Mouse (Mus musculus): ENCODE results near the gene Trabd2b. TPM values are rescaled to one million over a fixed set of nuclear protein-coding genes. Genes with fewer than 3 reads are reported as not detected.

Gene Trabd2b
- polyA plus RNA-seq, 1 experiment from 2014 or later = 1.6 TPM

DNA sequence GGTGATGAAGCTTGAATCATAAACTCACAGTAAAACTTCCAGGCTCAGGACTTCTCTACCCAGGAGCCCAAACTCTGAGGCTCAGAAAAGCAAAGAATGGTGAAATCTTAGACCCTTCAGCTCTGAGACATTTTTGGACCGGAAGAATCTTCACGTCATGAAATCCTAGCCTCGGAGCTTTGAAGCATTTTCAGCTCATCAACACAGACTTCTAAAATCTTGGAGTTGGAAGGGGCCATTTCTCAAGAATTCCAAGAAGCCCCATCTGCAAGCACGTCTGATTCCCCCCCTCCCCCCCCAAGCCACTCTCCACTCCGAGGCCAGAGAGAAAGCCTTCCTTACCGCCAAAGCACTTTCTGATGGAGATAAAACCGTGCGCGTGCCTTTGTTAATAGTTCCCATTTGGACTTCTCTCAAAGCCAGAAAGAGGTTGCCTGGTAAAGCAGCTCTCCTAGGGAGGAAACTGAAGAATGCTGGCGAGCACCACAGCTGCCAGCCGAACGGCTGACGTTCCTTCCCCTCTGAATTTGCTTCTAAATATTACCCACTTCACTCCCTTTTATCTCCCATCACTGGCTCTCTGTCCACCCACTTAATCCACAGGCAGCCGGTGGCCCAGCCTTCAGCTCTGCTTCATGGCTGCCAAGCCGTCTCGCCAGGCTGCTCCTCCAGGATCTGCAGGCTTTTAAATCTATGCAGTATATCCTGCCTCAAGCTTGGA lies 9.6 kb downstream of the Trabd2b start:
- H3K36me3 ChIP-seq = no peaks in the 10 kb centered on the region
- 26% methylated on average over 16 of the region's 16 CpGs for WGBS
- peak overlapping the region; percentile 31; the same call in 1 of the 2 replicates for H3K4me2 ChIP-seq (replicated peaks)
- H3K9ac ChIP-seq = no peak overlapping the region
- H3K27me3 ChIP-seq = no peaks in the 10 kb centered on the region
- H3K4me1 ChIP-seq = peaks cover 12% of the 10 kb centered on the region; the same call in 1 of the 2 replicates
- ATAC-seq (ENCODE audit: insufficient number of reproducible peaks, insufficient read depth, low FRiP score, low TSS enrichment) = 0 out of 2 replicates have a peak, but pooled peaks have one; percentile 38
- no peak overlapping the region for H3K4me3 ChIP-seq
- no peaks in the 10 kb centered on the region for H3K9me3 ChIP-seq
- H3K27ac ChIP-seq = peak overlapping the region; percentile 80

DNA sequence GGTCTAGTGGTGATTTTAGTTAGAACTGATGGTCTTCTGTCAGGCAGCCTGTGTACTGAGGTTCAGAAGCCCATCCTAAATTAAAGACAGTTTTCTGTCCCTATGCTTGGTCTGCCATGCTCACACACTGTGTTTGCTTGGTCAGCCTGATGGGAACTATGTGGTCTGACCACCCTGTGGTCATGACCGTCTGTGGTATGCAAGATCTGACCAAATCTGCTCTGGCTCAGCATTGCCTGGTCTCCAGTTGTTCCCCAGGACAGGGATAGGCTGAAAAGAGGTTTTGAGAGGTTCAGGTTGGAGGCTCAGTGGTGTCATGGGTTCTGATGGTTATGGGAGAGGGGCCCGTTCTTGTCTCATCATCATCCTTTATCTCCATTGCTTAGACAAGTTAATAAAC lies 13.6 kb downstream of the Trabd2b start:
- no peak overlapping the region for H3K27ac ChIP-seq
- H3K4me2 ChIP-seq (replicated peaks) = no peak overlapping the region
- no peak overlapping the region for H3K4me3 ChIP-seq
- H3K4me1 ChIP-seq = peaks cover 13% of the 10 kb centered on the region; the same call in 1 of the 2 replicates
- no peaks in the 10 kb centered on the region for H3K27me3 ChIP-seq
- H3K9me3 ChIP-seq = no peaks in the 10 kb centered on the region
- ATAC-seq (ENCODE audit: insufficient number of reproducible peaks, insufficient read depth, low FRiP score, low TSS enrichment) = no peak
- H3K36me3 ChIP-seq = no peaks in the 10 kb centered on the region
- WGBS = 83% methylated on average over 2 of the region's 2 CpGs
- no peak overlapping the region for H3K9ac ChIP-seq

DNA sequence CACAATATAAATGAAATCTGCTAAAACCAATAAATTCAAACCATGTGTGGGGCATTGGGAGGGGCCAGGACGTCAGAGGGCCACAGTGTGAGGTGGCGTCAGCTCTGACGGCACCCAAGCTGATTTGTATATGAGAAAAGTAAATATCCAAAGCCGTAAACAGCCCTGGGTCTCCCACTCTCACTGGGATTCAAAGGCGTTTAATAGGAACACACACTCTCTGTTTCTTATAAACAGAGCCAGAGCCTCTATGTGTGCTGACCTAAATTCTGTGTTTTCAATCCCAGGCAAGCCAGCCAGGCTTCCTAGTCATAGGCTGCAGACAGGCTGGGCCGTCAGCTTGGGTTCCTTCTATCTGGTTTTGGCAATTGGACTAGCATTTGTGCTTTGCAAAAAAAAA lies 16.6 kb downstream of the Trabd2b start:
- no peak for ATAC-seq (ENCODE audit: insufficient number of reproducible peaks, insufficient read depth, low FRiP score, low TSS enrichment)
- Histone ChIP-seq H3K4me1 (peaks cover 9% of the 10 kb centered on the region; the same call in 1 of the 2 replicates), H3K27ac (no peak overlapping the region), H3K9me3 (no peaks in the 10 kb centered on the region), H3K36me3 (no peaks in the 10 kb centered on the region), H3K27me3 (no peaks in the 10 kb centered on the region), H3K9ac (no peak overlapping the region), H3K4me3 (no peak overlapping the region), H3K4me2 (replicated peaks) (no peak overlapping the region)
- 29% methylated on average over 6 of the region's 6 CpGs for WGBS

DNA sequence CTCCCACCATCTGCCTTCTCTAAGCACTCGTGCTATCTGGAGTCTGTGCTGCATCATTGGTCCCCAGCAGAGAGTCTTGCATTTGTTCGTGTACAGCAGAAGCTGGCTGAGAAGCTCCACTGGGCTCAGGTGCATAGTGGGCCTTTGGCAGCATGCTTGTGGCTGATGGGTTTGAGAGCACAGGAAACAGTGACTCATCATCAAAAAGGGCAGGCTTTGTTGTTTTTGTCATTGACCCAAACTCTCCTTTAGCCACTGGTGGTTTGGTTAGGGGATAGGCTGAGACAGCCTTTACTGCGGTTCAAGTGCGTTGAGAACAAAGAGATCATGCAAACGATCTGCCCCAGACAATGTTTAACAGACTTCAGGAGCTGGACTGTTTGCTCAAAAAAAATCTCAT lies 19.3 kb downstream of the Trabd2b start:
- ATAC-seq (ENCODE audit: insufficient number of reproducible peaks, insufficient read depth, low FRiP score, low TSS enrichment) = no peak
- no peak overlapping the region for H3K4me3 ChIP-seq
- no peak overlapping the region for H3K4me2 ChIP-seq (replicated peaks)
- H3K9me3 ChIP-seq = no peaks in the 10 kb centered on the region
- H3K4me1 ChIP-seq = peaks cover 9% of the 10 kb centered on the region; the same call in 1 of the 2 replicates
- no peak overlapping the region for H3K9ac ChIP-seq
- WGBS = 62% methylated on average over 5 of the region's 5 CpGs
- no peaks in the 10 kb centered on the region for H3K36me3 ChIP-seq
- no peak overlapping the region for H3K27ac ChIP-seq
- no peaks in the 10 kb centered on the region for H3K27me3 ChIP-seq

DNA sequence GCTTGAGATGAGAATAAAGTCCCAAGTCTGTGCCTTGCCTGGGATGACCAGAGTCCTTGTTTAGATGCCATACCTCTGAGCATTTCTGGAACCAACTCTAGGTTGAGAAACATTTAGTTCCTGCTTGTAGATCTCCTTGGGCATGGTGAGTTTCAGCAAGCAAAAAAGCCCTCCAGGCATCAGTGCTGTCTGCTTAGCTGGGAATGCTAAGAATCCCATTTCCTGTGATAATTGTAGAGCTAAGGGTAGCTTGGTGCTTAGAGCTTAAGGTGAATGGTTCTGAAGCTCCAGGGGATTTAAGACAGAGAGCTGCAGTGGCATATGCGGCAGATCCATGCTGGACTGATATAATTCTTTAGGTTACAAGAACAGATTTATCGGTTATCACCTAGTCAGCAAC lies 26.2 kb downstream of the Trabd2b start:
- 81% methylated on average over 2 of the region's 2 CpGs for WGBS
- Histone ChIP-seq H3K9me3 (no peaks in the 10 kb centered on the region), H3K4me1 (no peaks in the 10 kb centered on the region)

DNA sequence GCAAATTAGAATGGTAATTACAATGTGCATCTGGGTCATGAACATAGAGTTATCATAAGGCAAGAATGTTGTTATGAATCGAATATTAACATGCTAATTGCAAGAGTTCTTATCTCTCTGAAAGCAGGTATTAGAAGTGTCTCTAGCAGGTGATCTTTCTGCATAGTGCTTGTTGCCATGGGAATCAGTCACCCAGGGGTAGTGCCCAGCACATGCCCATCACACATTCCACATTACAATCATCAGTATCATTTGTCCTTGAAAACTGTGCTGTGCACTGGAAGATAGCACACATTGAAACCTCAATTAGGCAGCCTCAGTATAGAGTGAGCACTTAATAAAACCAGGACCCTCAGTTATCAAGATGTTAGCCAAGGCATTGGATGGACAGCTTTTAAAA lies 26.9 kb downstream of the Trabd2b start:
- Histone ChIP-seq H3K4me2 (replicated peaks) (no peak overlapping the region), H3K4me3 (no peak overlapping the region), H3K9ac (no peak overlapping the region), H3K9me3 (no peaks in the 10 kb centered on the region), H3K4me1 (no peaks in the 10 kb centered on the region), H3K27me3 (no peaks in the 10 kb centered on the region), H3K36me3 (no peaks in the 10 kb centered on the region), H3K27ac (no peak overlapping the region)
- 84% methylated on average over 1 of the region's 1 CpGs for WGBS
- ATAC-seq (ENCODE audit: insufficient number of reproducible peaks, insufficient read depth, low FRiP score, low TSS enrichment) = no peak

More for the DNA sequence above, 26.2 kb downstream of the Trabd2b start:
- no peak overlapping the region for H3K27ac ChIP-seq
- H3K27me3 ChIP-seq = no peaks in the 10 kb centered on the region
- no peaks in the 10 kb centered on the region for H3K36me3 ChIP-seq
- no peak overlapping the region for H3K4me2 ChIP-seq (replicated peaks)
- H3K4me3 ChIP-seq = no peak overlapping the region
- ATAC-seq (ENCODE audit: insufficient number of reproducible peaks, insufficient read depth, low FRiP score, low TSS enrichment) = no peak
- H3K9ac ChIP-seq = no peak overlapping the region

DNA sequence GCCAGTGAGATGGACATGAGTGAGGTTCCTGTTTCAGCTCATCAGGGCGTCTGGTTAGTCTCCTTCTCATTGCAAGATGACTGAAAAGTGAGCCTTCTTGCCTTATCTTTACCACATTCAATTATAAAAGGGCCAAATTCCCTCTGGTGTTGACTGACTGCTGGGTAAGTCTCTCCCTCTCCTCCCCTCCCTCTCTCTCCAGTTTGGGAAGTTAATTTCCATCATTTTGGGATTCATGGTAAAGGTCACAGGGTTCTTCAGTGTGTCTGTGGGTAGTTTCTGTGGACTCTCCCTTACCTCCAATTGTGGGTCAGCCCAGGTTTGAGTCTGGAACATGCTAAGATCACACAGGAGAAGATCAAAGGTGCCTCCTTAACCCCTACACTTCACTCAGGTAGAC lies 28.2 kb downstream of the Trabd2b start:
- H3K4me1 ChIP-seq = no peaks in the 10 kb centered on the region
- 68% methylated on average over 1 of the region's 1 CpGs for WGBS
- H3K27ac ChIP-seq = no peak overlapping the region
- no peaks in the 10 kb centered on the region for H3K36me3 ChIP-seq
- no peaks in the 10 kb centered on the region for H3K9me3 ChIP-seq
- no peak overlapping the region for H3K9ac ChIP-seq
- H3K27me3 ChIP-seq = no peaks in the 10 kb centered on the region
- no peak for ATAC-seq (ENCODE audit: insufficient number of reproducible peaks, insufficient read depth, low FRiP score, low TSS enrichment)
- H3K4me3 ChIP-seq = no peak overlapping the region
- no peak overlapping the region for H3K4me2 ChIP-seq (replicated peaks)

DNA sequence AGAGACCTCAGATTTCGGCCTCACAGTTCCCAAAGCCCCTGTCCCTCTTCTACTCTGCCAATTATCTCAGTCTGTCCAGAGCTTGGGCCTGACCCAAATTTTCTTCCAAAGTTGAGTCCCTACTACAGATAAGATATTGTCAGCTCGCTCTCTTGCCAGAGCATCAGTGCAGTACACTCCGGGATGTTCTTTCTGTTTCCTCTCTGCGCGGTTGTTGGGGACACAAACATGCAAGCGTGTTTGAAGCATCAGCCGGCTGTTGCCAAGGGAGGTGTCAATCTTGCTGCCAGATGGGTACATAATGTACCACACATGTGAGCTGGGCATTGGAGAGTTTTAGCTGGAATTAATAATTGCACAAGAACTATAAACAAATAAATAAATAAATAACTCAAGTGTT lies 28.9 kb downstream of the Trabd2b start:
- Histone ChIP-seq H3K9me3 (no peaks in the 10 kb centered on the region), H3K4me1 (no peaks in the 10 kb centered on the region), H3K27ac (no peak overlapping the region), H3K36me3 (no peaks in the 10 kb centered on the region), H3K9ac (no peak overlapping the region), H3K27me3 (no peaks in the 10 kb centered on the region), H3K4me2 (replicated peaks) (no peak overlapping the region), H3K4me3 (no peak overlapping the region)
- WGBS = 81% methylated on average over 7 of the region's 7 CpGs
- no peak for ATAC-seq (ENCODE audit: insufficient number of reproducible peaks, insufficient read depth, low FRiP score, low TSS enrichment)

DNA sequence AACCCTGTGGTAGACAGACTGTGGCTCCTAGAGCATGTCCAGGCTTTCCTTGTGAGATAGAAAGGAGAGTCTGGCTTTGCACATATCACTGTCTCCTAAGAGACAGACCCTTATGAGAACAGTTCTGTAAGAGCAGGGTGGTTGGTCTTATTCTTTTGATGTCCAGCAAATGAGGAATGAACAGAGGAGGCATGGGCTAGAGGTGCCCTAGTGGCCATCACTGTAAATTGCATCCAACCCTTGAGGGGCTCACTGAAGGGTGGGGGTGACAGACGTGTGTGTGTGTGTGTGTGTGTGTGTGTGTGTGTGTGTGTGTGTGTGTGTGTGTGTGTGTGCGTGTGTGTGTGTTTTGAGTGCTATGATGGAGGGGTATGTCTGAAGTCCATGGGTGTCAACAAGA lies 32.2 kb downstream of the Trabd2b start:
- no peaks in the 10 kb centered on the region for H3K27me3 ChIP-seq
- WGBS = 50% methylated on average over 2 of the region's 2 CpGs
- no peak overlapping the region for H3K27ac ChIP-seq
- H3K9ac ChIP-seq = no peak overlapping the region
- no peak for ATAC-seq (ENCODE audit: insufficient number of reproducible peaks, insufficient read depth, low FRiP score, low TSS enrichment)
- no peak overlapping the region for H3K4me3 ChIP-seq
- H3K4me1 ChIP-seq = 0 out of 2 replicates have a peak, but pooled peaks cover 5% of the 10 kb centered on the region
- H3K9me3 ChIP-seq = no peaks in the 10 kb centered on the region
- no peaks in the 10 kb centered on the region for H3K36me3 ChIP-seq
- H3K4me2 ChIP-seq (replicated peaks) = no peak overlapping the region

DNA sequence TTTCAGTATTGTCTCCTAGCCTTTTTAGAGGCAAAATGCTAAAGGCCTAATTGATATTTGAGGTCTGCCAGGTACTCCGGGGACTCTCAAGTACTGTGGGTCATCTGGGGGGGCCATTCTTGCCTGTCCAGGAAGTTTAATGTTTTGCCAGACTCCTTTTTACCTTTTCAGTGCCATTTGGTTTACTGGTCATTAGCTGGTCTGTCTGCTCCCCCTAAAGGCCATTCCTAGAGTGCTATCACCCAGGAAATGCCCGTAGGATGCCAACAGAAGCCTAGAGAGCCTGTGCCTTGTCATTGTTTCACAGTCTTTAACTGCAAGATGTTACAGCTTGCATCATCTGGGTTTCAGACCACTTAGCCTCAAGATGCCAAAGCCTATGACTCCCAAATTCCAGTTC lies 35.7 kb downstream of the Trabd2b start:
- Histone ChIP-seq H3K4me2 (replicated peaks) (no peak overlapping the region), H3K9me3 (no peaks in the 10 kb centered on the region), H3K4me1 (0 out of 2 replicates have a peak, but pooled peaks cover 5% of the 10 kb centered on the region), H3K9ac (no peak overlapping the region), H3K36me3 (no peaks in the 10 kb centered on the region), H3K27me3 (no peaks in the 10 kb centered on the region), H3K27ac (no peak overlapping the region), H3K4me3 (no peak overlapping the region)
- ATAC-seq (ENCODE audit: insufficient number of reproducible peaks, insufficient read depth, low FRiP score, low TSS enrichment) = no peak
- WGBS = 66% methylated on average over 2 of the region's 2 CpGs

DNA sequence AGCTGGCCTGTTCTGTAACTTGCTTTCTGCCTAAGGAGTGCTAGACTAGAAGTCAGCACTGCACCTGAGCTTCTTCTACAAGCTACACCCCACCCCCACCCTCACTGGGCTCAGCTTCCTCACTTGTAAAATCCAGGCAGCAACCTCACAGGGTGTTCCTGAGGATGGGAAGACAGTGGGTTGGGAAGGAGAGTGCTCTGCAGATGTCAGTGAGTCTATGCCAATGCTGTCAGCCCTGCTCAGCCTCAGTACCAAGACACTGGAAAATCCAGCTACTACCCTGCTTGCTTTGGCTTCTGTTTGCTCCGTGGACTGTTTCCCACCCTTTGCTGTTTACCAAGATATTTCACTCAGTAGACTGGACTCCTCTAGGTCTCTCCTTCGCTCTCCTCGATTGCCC lies 36.1 kb downstream of the Trabd2b start:
- Histone ChIP-seq H3K27me3 (no peaks in the 10 kb centered on the region), H3K27ac (no peak overlapping the region), H3K36me3 (no peaks in the 10 kb centered on the region), H3K9ac (no peak overlapping the region), H3K4me3 (no peak overlapping the region), H3K4me1 (0 out of 2 replicates have a peak, but pooled peaks cover 5% of the 10 kb centered on the region), H3K4me2 (replicated peaks) (no peak overlapping the region), H3K9me3 (no peaks in the 10 kb centered on the region)
- no peak for ATAC-seq (ENCODE audit: insufficient number of reproducible peaks, insufficient read depth, low FRiP score, low TSS enrichment)
- WGBS = 89% methylated on average over 3 of the region's 3 CpGs

DNA sequence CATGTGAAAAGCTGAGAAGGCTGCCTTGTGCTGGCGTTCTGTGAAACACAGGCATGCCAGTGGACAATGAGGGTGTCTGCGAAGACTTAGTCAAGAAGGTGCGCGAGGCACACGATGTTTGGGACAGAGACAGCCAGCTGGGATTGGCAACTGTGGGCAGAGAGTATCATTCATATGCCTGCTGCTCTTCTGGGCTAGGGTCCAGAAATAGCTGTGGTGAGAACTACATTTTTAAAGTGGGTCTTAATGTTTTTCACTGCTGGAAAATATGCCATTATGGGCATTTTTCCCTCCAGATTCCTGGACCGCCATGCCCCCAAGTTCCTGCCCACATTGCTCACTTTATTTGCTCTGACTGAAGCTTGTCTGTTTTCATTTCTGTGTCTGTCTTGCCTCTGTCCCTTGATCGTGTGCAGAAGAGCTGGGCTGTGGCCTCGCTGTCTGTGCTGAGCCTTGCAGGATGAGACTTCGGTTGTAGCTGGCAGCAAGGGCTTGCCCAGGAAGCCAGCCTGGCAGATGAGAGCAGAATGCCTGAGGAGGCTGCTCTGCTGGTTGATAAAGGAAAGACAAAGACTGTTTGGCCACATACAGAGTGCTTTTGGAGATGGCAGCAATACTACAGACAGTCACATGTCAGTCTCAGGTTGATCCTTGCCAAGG lies 42.0 kb downstream of the Trabd2b start:
- 85% methylated on average over 9 of the region's 9 CpGs for WGBS
- no peaks in the 10 kb centered on the region for H3K27me3 ChIP-seq
- no peak overlapping the region for H3K4me3 ChIP-seq
- ATAC-seq (ENCODE audit: insufficient number of reproducible peaks, insufficient read depth, low FRiP score, low TSS enrichment) = no peak
- no peaks in the 10 kb centered on the region for H3K36me3 ChIP-seq
- no peak overlapping the region for H3K4me2 ChIP-seq (replicated peaks)
- no peaks in the 10 kb centered on the region for H3K9me3 ChIP-seq
- no peak overlapping the region for H3K27ac ChIP-seq
- no peaks in the 10 kb centered on the region for H3K4me1 ChIP-seq
- no peak overlapping the region for H3K9ac ChIP-seq

Measured in embryonic facial prominence, embryonic 12.5 days (tissue).